Mouse (Mus musculus): Measurements from ENCODE around the gene Cdc5l. TPM values are rescaled to one million over a fixed set of nuclear protein-coding genes. Genes with fewer than 3 reads are reported as not detected.
"Not testable (repeated sequence)": the region's sequence is repeated elsewhere in the genome, so short reads cannot be mapped to it uniquely, and the experiment has no call there.

The Cdc5l gene
- total and polyA plus RNA-seq, 2 experiments from 2014 or later: 21.5 to 54.2 TPM

- DNase-seq (ENCODE audit: low spot score) (no peak), ATAC-seq (no peak)
- Histone ChIP-seq H3K4me3 (ENCODE audit: low read length) (no peak overlapping the region), H3K27ac (no peak overlapping the region), H3K4me1 (ENCODE audit: insufficient read depth, low read length) (no peaks in the 10 kb centered on the region), H3K36me3 (ENCODE audit: insufficient read depth, low read length) (no peaks in the 10 kb centered on the region), H3K9ac (replicated peaks; ENCODE audit: low read length) (no peak overlapping the region), H3K9me3 (ENCODE audit: low read length) (no peaks in the 10 kb centered on the region), H3K4me2 (ENCODE audit: low read depth, low read length) (no peak overlapping the region), H3K27me3 (ENCODE audit: insufficient read depth, low read length) (no peaks in the 10 kb centered on the region)
- WGBS: 79% methylated on average over 2 of the region's 2 CpGs
- TF ChIP-seq CTCF (IDR thresholded peaks at IDR 0.05; ENCODE audit: low read depth): no peak
These were observed 13.5 kb upstream of the Cdc5l start for GRCm38 (mm10) chr17:45447063-45447462.

DNA sequence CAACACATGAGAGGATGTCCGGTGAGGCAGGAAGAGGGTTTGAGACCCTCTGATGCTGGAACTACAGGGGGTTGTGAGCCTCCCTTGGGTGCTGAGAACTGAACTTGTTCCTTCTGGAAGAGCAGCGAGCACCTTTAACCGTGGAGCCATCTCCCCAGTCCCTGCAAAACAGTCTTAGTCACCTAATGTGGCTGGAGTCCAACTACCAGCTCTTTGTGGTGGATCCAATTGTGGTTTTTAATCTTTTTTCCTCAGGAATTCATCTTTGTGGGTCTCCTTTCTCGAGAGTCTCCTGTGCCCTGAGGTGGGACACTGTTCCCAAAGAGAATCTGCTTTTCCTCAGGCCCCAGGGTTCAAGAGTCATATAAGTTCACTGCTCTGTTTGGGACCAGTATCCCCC is 12.4 kb upstream of the Cdc5l start:
- H3K27ac ChIP-seq: no peak overlapping the region
- DNase-seq (ENCODE audit: low spot score) (no peak), ATAC-seq (no peak)
- no peaks in the 10 kb centered on the region for H3K4me1 ChIP-seq (ENCODE audit: insufficient read depth, low read length)
- no peaks in the 10 kb centered on the region for H3K27me3 ChIP-seq (ENCODE audit: insufficient read depth, low read length)
- H3K36me3 ChIP-seq (ENCODE audit: insufficient read depth, low read length): peaks cover 1% of the 10 kb centered on the region; the same call in 1 of the 2 replicates
- TF ChIP-seq CTCF (IDR thresholded peaks at IDR 0.05; ENCODE audit: low read depth): no peak
- H3K9ac ChIP-seq (replicated peaks; ENCODE audit: low read length): no peak overlapping the region
- H3K9me3 ChIP-seq (ENCODE audit: low read length): no peaks in the 10 kb centered on the region
- no peak overlapping the region for H3K4me2 ChIP-seq (ENCODE audit: low read depth, low read length)
- 85% methylated on average over 4 of the region's 4 CpGs for WGBS
- H3K4me3 ChIP-seq (ENCODE audit: low read length): no peak overlapping the region

GRCm38 (mm10) chr17:45434262-45434590 is 689 bp upstream of the Cdc5l start:
- peak; percentile 47 for DNase-seq (ENCODE audit: low spot score)
- Histone ChIP-seq H3K36me3 (ENCODE audit: insufficient read depth, low read length) (no peaks in the 10 kb centered on the region), H3K9me3 (ENCODE audit: low read length) (no peaks in the 10 kb centered on the region), H3K9ac (replicated peaks; ENCODE audit: low read length) (peak overlapping the region; percentile 80), H3K4me3 (ENCODE audit: low read length) (peak overlapping the region; percentile 64), H3K27ac (peak overlapping the region; percentile 94), H3K4me2 (ENCODE audit: low read depth, low read length) (peak overlapping the region; percentile 80), H3K4me1 (ENCODE audit: insufficient read depth, low read length) (peaks cover 13% of the 10 kb centered on the region; the same call in 1 of the 2 replicates), H3K27me3 (ENCODE audit: insufficient read depth, low read length) (no peaks in the 10 kb centered on the region)
- no peak for ATAC-seq
- 7% methylated on average over 12 of the region's 12 CpGs for WGBS
- TF ChIP-seq CTCF (IDR thresholded peaks at IDR 0.05; ENCODE audit: low read depth): no peak

DNA sequence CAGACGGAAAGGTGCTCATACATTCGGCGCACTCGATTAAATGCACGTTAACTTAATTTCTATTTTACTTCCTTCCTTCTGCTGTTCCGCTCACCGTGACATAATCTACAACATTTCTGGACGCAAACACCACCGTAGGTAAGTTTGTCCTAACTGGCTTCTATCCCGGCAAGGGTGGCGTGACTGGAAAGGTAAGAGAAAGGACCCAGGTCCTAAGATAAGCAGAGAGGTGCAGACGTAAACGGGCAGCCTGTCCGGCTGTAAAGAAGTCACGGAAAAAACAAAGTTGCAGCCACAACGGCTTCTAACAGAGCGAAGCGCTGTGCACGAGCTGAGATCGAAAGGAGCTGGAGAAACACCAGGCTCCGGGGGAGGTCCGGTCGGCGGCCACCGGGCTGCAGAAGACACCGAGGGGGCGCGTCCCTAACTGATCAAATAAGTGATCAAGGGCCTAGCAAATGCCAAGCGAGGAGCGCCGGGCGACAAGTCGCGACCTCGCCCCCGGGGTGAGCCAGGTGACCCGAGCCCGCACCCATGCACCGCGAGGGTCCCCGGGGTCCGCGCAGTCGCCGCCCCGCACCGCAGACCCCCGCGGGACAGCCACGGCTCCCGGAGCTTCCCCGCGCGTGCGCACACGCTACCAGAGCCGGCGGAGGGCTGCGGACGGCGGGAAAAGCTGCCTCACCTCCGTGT is 685 bp downstream of the Cdc5l start:
- WGBS: 1% methylated on average over 62 of the region's 62 CpGs

GRCm38 (mm10) chr17:45432007-45432406 is 1.5 kb downstream of the Cdc5l start:
- Histone ChIP-seq H3K9me3 (ENCODE audit: low read length) (no peaks in the 10 kb centered on the region), H3K9ac (replicated peaks; ENCODE audit: low read length) (peak overlapping the region; percentile 80), H3K36me3 (ENCODE audit: insufficient read depth, low read length) (peaks cover 5% of the 10 kb centered on the region; the same call in 1 of the 2 replicates), H3K4me2 (ENCODE audit: low read depth, low read length) (peak overlapping the region; percentile 86), H3K4me1 (ENCODE audit: insufficient read depth, low read length) (peaks cover 13% of the 10 kb centered on the region; the same call in 1 of the 2 replicates), H3K27me3 (ENCODE audit: insufficient read depth, low read length) (no peaks in the 10 kb centered on the region), H3K4me3 (ENCODE audit: low read length) (peak overlapping the region; percentile 64), H3K27ac (no peak overlapping the region)
- DNase-seq (ENCODE audit: low spot score) (no peak), ATAC-seq (no peak)
- WGBS: 79% methylated on average over 3 of the region's 3 CpGs
- TF ChIP-seq CTCF (IDR thresholded peaks at IDR 0.05; ENCODE audit: low read depth): no peak

More for the DNA sequence above, 685 bp downstream of the Cdc5l start:
- ATAC-seq (peak; percentile 73), DNase-seq (ENCODE audit: low spot score) (no peak)
- H3K4me3 ChIP-seq (ENCODE audit: low read length): peak overlapping the region; percentile 64
- H3K27ac ChIP-seq: peak overlapping the region; percentile 94
- TF ChIP-seq CTCF (IDR thresholded peaks at IDR 0.05; ENCODE audit: low read depth): no peak
- peaks cover 13% of the 10 kb centered on the region; the same call in 1 of the 2 replicates for H3K4me1 ChIP-seq (ENCODE audit: insufficient read depth, low read length)
- no peaks in the 10 kb centered on the region for H3K9me3 ChIP-seq (ENCODE audit: low read length)
- peak overlapping the region; percentile 86 for H3K4me2 ChIP-seq (ENCODE audit: low read depth, low read length)
- H3K27me3 ChIP-seq (ENCODE audit: insufficient read depth, low read length): no peaks in the 10 kb centered on the region
- H3K9ac ChIP-seq (replicated peaks; ENCODE audit: low read length): peak overlapping the region; percentile 80
- no peaks in the 10 kb centered on the region for H3K36me3 ChIP-seq (ENCODE audit: insufficient read depth, low read length)

GRCm38 (mm10) chr17:45417387-45417786 is 16.1 kb downstream of the Cdc5l start:
- H3K36me3 ChIP-seq (ENCODE audit: insufficient read depth, low read length): peaks cover 47% of the 10 kb centered on the region; the same call in 1 of the 2 replicates
- ATAC-seq: no peak

GRCm38 (mm10) chr17:45411617-45412016 is 21.9 kb downstream of the Cdc5l start:
- WGBS: 81% methylated on average over 2 of the region's 2 CpGs
- ATAC-seq: not testable (repeated sequence)

More at GRCm38 (mm10) chr17:45417387-45417786, 16.1 kb downstream of the Cdc5l start:
- Histone ChIP-seq H3K4me3 (ENCODE audit: low read length) (no peak overlapping the region), H3K9ac (replicated peaks; ENCODE audit: low read length) (no peak overlapping the region), H3K4me1 (ENCODE audit: insufficient read depth, low read length) (no peaks in the 10 kb centered on the region), H3K4me2 (ENCODE audit: low read depth, low read length) (no peak overlapping the region), H3K9me3 (ENCODE audit: low read length) (no peaks in the 10 kb centered on the region), H3K27me3 (ENCODE audit: insufficient read depth, low read length) (no peaks in the 10 kb centered on the region), H3K27ac (no peak overlapping the region)
- TF ChIP-seq CTCF (IDR thresholded peaks at IDR 0.05; ENCODE audit: low read depth): no peak
- DNase-seq (ENCODE audit: low spot score): no peak
- 87% methylated on average over 2 of the region's 2 CpGs for whole genome bisulfite sequencing

More at GRCm38 (mm10) chr17:45411617-45412016, 21.9 kb downstream of the Cdc5l start:
- not testable (repeated sequence) for H3K4me2 ChIP-seq (ENCODE audit: low read depth, low read length); H3K27ac ChIP-seq; DNase-seq (ENCODE audit: low spot score); H3K4me1 ChIP-seq (ENCODE audit: insufficient read depth, low read length); H3K9ac ChIP-seq (replicated peaks; ENCODE audit: low read length); H3K4me3 ChIP-seq (ENCODE audit: low read length); H3K9me3 ChIP-seq (ENCODE audit: low read length); H3K27me3 ChIP-seq (ENCODE audit: insufficient read depth, low read length)
- H3K36me3 ChIP-seq (ENCODE audit: insufficient read depth, low read length): peaks cover 63% of the 10 kb centered on the region

All from hindbrain, postnatal 0 days (tissue).